Mouse (Mus musculus): ENCODE measurements around the gene Prkcb. TPM values are rescaled to one million over a fixed set of nuclear protein-coding genes. Genes with fewer than 3 reads are reported as not detected.

Gene Prkcb
- polyA plus RNA-seq, 1 experiment: 17.8 TPM

DNA sequence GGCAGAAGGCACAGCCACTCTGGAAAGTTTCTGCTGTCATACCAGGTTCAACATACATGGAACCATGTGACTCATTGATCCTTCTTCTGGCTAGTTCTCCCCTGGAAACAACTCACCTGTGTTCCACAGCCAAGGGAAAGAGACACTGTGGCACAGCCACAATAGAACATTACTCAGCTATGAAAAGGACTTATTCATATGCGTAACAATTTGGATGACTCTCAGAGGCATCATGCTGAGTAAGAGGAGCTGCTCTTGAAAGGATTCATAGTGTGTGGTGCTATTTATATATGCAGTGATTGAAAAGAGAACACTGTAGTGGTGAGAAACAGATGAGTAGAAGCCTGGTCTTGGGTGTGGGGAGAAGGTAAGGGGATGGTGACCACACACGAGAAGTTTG, 217.9 kb downstream of the Prkcb start:
- Histone ChIP-seq H3K4me3 (ENCODE audit: insufficient read depth, poor library complexity, severe bottlenecking) (no peak overlapping the region), H3K36me3 (ENCODE audit: control insufficient read depth, insufficient read depth) (no peaks in the 10 kb centered on the region), H3K79me3 (ENCODE audit: low read depth) (no peaks in the 10 kb centered on the region), H3ac (ENCODE audit: control insufficient read depth, insufficient read length, low read depth) (no peak overlapping the region), H3K79me2 (ENCODE audit: control insufficient read depth, insufficient read depth) (no peaks in the 10 kb centered on the region), H3K27me3 (ENCODE audit: control insufficient read depth, insufficient read depth, insufficient read length) (no peaks in the 10 kb centered on the region)
- TF ChIP-seq CTCF (IDR thresholded peaks at IDR 0.05; ENCODE audit: control insufficient read depth, insufficient read depth, insufficient read length): no peak
- TF ChIP-seq MYOD1 (IDR thresholded peaks at IDR 0.05; ENCODE audit: control insufficient read depth, insufficient read length, low read depth): no peak
- TF ChIP-seq USF1 (IDR thresholded peaks at IDR 0.05; ENCODE audit: low read depth): no peak

- Histone ChIP-seq H3ac (ENCODE audit: control insufficient read depth, insufficient read length, low read depth) (no peak overlapping the region), H3K36me3 (ENCODE audit: control insufficient read depth, insufficient read depth) (no peaks in the 10 kb centered on the region)
- no peak for TF ChIP-seq MAX (IDR thresholded peaks at IDR 0.05)
- no peak for TF ChIP-seq MYOD1 (IDR thresholded peaks at IDR 0.05; ENCODE audit: control insufficient read depth, insufficient read length, low read depth)
- TF ChIP-seq CEBPB (IDR thresholded peaks at IDR 0.05; ENCODE audit: low read depth): no peak
- TF ChIP-seq CTCF (IDR thresholded peaks at IDR 0.05; ENCODE audit: control insufficient read depth, insufficient read depth, insufficient read length): no peak
- no peak for TF ChIP-seq USF1 (IDR thresholded peaks at IDR 0.05; ENCODE audit: low read depth)
- no peak for TF ChIP-seq MYOG (IDR thresholded peaks at IDR 0.05; ENCODE audit: control insufficient read depth, extremely low read depth, insufficient read length)
Observed at GRCm38 (mm10) chr7:122509903-122510302, 221.4 kb downstream of the Prkcb start.

DNA sequence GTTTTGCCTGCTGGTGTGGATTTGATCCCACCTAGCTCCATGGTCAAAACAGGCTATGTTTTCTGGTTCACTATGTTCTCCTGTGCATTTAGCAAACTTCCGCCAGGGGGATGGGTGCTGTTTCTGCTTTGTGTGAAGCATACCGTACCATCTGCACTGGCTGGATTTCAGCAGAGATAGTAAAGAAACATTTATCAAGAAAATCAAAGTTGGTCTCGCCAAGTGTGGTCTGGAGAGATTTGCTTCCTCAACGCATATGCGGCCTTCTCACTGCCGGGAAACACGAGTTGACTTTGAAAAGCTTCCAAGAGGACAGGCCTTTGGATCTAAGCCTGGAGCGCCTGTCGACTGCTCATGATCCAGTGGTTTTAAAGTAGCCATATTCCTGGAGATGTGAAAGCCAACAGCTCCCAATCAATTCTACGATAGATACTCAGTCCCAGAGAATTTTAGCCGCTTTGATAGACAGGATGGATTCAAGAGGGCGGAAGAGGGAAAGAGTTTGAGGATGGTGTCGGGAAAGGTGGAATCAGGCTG, 223.9 kb downstream of the Prkcb start:
- TF ChIP-seq FOSL1 (IDR thresholded peaks at IDR 0.05; ENCODE audit: insufficient read depth, low read length, poor library complexity, severe bottlenecking) (no peak), MAX (IDR thresholded peaks at IDR 0.05) (no peak), CTCF (IDR thresholded peaks at IDR 0.05; ENCODE audit: control insufficient read depth, insufficient read depth, insufficient read length) (no peak), MYOD1 (IDR thresholded peaks at IDR 0.05; ENCODE audit: control insufficient read depth, insufficient read length, low read depth) (no peak), MYOG (IDR thresholded peaks at IDR 0.05; ENCODE audit: control insufficient read depth, extremely low read depth, insufficient read length) (no peak), USF1 (IDR thresholded peaks at IDR 0.05; ENCODE audit: low read depth) (no peak), CEBPB (IDR thresholded peaks at IDR 0.05; ENCODE audit: low read depth) (no peak)
- no peaks in the 10 kb centered on the region for H3K79me3 ChIP-seq (ENCODE audit: low read depth)

More at GRCm38 (mm10) chr7:122509903-122510302, 221.4 kb downstream of the Prkcb start:
- no peak overlapping the region for H3K4me3 ChIP-seq (ENCODE audit: insufficient read depth, poor library complexity, severe bottlenecking)
- H3K27me3 ChIP-seq (ENCODE audit: control insufficient read depth, insufficient read depth, insufficient read length): peaks cover 3% of the 10 kb centered on the region
- no peaks in the 10 kb centered on the region for H3K79me3 ChIP-seq (ENCODE audit: low read depth)
- H3K79me2 ChIP-seq (ENCODE audit: control insufficient read depth, insufficient read depth): no peaks in the 10 kb centered on the region

DNA sequence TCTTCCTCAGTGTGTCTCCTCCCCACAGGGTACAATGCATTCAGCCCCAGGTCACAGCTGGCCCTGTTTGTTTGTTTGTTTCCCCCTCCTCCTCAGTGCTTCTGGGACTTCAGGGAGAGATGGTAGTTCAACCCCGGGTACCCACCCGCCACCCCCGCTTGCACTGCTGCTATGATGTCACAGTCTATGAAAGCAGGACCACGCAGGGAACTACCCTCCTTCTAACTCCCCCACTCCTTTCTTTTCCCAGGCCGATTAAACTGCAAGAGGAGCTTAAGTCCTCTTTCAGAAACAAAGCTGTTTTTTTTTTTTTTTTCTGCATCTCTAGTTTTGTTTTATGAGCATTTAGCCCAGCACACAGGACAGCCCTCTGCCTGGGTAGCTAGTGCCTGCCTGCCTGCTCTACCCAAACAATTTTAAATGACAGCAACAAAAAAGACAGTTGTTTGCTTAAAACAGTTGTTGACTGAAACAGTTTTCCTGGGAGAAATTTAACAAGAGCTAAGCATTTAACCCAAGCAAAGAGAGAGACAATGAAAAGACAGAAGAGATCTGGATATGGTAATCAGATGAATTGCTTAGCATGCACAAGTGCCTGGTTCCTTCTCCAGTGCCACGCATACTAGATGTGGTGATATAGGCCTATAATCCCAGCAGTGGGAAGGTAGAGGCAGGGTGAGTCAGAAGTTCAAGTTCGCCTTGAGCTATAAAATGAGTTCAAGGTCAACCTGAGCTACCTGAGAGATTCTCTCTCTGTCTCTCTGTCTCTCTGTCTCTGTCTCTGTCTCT, 232.5 kb downstream of the Prkcb start:
- no peaks in the 10 kb centered on the region for H3K27me3 ChIP-seq (ENCODE audit: control insufficient read depth, insufficient read depth, insufficient read length)
- H3K36me3 ChIP-seq (ENCODE audit: control insufficient read depth, insufficient read depth): no peaks in the 10 kb centered on the region
- TF ChIP-seq CTCF (IDR thresholded peaks at IDR 0.05; ENCODE audit: control insufficient read depth, insufficient read depth, insufficient read length) (no peak), MAX (IDR thresholded peaks at IDR 0.05) (no peak), FOSL1 (IDR thresholded peaks at IDR 0.05; ENCODE audit: insufficient read depth, low read length, poor library complexity, severe bottlenecking) (no peak), USF1 (IDR thresholded peaks at IDR 0.05; ENCODE audit: low read depth) (no peak), MYOD1 (IDR thresholded peaks at IDR 0.05; ENCODE audit: control insufficient read depth, insufficient read length, low read depth) (no peak), CEBPB (IDR thresholded peaks at IDR 0.05; ENCODE audit: low read depth) (no peak), MYOG (IDR thresholded peaks at IDR 0.05; ENCODE audit: control insufficient read depth, extremely low read depth, insufficient read length) (no peak)
- no peaks in the 10 kb centered on the region for H3K79me3 ChIP-seq (ENCODE audit: low read depth)
- no peak overlapping the region for H3K4me3 ChIP-seq (ENCODE audit: insufficient read depth, poor library complexity, severe bottlenecking)
- H3ac ChIP-seq (ENCODE audit: control insufficient read depth, insufficient read length, low read depth): no peak overlapping the region
- H3K79me2 ChIP-seq (ENCODE audit: control insufficient read depth, insufficient read depth): no peaks in the 10 kb centered on the region

More for the DNA sequence above, 223.9 kb downstream of the Prkcb start:
- Histone ChIP-seq H3ac (ENCODE audit: control insufficient read depth, insufficient read length, low read depth) (no peak overlapping the region), H3K36me3 (ENCODE audit: control insufficient read depth, insufficient read depth) (no peaks in the 10 kb centered on the region), H3K4me3 (ENCODE audit: insufficient read depth, poor library complexity, severe bottlenecking) (no peak overlapping the region), H3K79me2 (ENCODE audit: control insufficient read depth, insufficient read depth) (no peaks in the 10 kb centered on the region), H3K27me3 (ENCODE audit: control insufficient read depth, insufficient read depth, insufficient read length) (peaks cover 3% of the 10 kb centered on the region)

GRCm38 (mm10) chr7:122528201-122528600, 239.7 kb downstream of the Prkcb start:
- TF ChIP-seq USF1 (IDR thresholded peaks at IDR 0.05; ENCODE audit: low read depth) (no peak), CTCF (IDR thresholded peaks at IDR 0.05; ENCODE audit: control insufficient read depth, insufficient read depth, insufficient read length) (no peak), FOSL1 (IDR thresholded peaks at IDR 0.05; ENCODE audit: insufficient read depth, low read length, poor library complexity, severe bottlenecking) (no peak), MYOG (IDR thresholded peaks at IDR 0.05; ENCODE audit: control insufficient read depth, extremely low read depth, insufficient read length) (no peak), MAX (IDR thresholded peaks at IDR 0.05) (no peak), CEBPB (IDR thresholded peaks at IDR 0.05; ENCODE audit: low read depth) (no peak), MYOD1 (IDR thresholded peaks at IDR 0.05; ENCODE audit: control insufficient read depth, insufficient read length, low read depth) (no peak)
- H3K27me3 ChIP-seq (ENCODE audit: control insufficient read depth, insufficient read depth, insufficient read length): no peaks in the 10 kb centered on the region
- H3K79me2 ChIP-seq (ENCODE audit: control insufficient read depth, insufficient read depth): no peaks in the 10 kb centered on the region
- no peaks in the 10 kb centered on the region for H3K79me3 ChIP-seq (ENCODE audit: low read depth)
- no peak overlapping the region for H3K4me3 ChIP-seq (ENCODE audit: insufficient read depth, poor library complexity, severe bottlenecking)
- H3K36me3 ChIP-seq (ENCODE audit: control insufficient read depth, insufficient read depth): no peaks in the 10 kb centered on the region
- H3ac ChIP-seq (ENCODE audit: control insufficient read depth, insufficient read length, low read depth): no peak overlapping the region
